Mouse (Mus musculus) liver, embryonic 14.5 days (tissue): ENCODE data around the gene Ciapin1. TPM values are rescaled to one million over a fixed set of nuclear protein-coding genes. Genes with fewer than 3 reads are reported as not detected.

Experiments used
- ATAC-seq: fragments of 200-750 bp; cut with Nextera tagmentation; 2 replicates; pipeline ENCODE4 v1.8.0; 2017; ENCODE audit warnings: moderate number of reproducible peaks, mild to moderate bottlenecking, moderate library complexity; ENCODE audit not compliant: insufficient read depth
- DNase-seq, 3 experiments: peaks; one replicate each; pipeline ENCODE4 v3.0.0-alpha.2; 2012 to 2013; ENCODE audit warnings: low read depth in 3 of 3, low spot score in 3 of 3
- H3K27ac ChIP-seq: fragments of 300-500 bp; sonication (generic); 2 replicates; pipeline ENCODE4 v1.5.1; 2014; ENCODE audit warnings: moderate library complexity, mild to moderate bottlenecking, control low read depth, inconsistent platforms
- H3K27me3 ChIP-seq: fragments of 300-500 bp; sonication (generic); 2 replicates; pipeline ENCODE4 v1.6.1; 2014; ENCODE audit warnings: mild to moderate bottlenecking, low read length, moderate library complexity; ENCODE audit not compliant: control insufficient read depth, insufficient read depth
- H3K36me3 ChIP-seq: fragments of 300-500 bp; sonication (generic); replicated peaks from 2 replicates; pipeline ENCODE4 v1.6.1; 2014; ENCODE audit warnings: low read depth; ENCODE audit not compliant: control insufficient read depth, insufficient read depth
- H3K4me1 ChIP-seq, 2 experiments: fragments of 200-500 bp in 1 of 2; fragments of 300-500 bp in 1 of 2; sonication (generic) in 1 of 2; replicated peaks; 2 replicates each; pipeline ENCODE4 v1.6.1; 2012 to 2014; ENCODE audit warnings: antibody characterized with exemption in 1 of 2, inconsistent platforms in 1 of 2, low read length in 1 of 2; ENCODE audit not compliant: control insufficient read depth in 2 of 2, insufficient read depth in 2 of 2
- H3K4me2 ChIP-seq: fragments of 300-500 bp; sonication (generic); 2 replicates; pipeline ENCODE4 v1.6.1; 2014; ENCODE audit warnings: low read depth, mild to moderate bottlenecking, control low read depth, moderate library complexity
- H3K4me3 ChIP-seq, 2 experiments: fragments of 200-500 bp in 1 of 2; fragments of 300-500 bp in 1 of 2; sonication (generic) in 1 of 2; 2 replicates each; pipeline ENCODE4 v1.5.1; 2012 to 2014; ENCODE audit warnings: low read depth in 2 of 2, low read length in 2 of 2, mild to moderate bottlenecking in 2 of 2, control low read depth in 1 of 2, inconsistent platforms in 1 of 2, moderate library complexity in 1 of 2; ENCODE audit not compliant: insufficient read depth in 1 of 2
- H3K9ac ChIP-seq: fragments of 300-500 bp; sonication (generic); replicated peaks from 2 replicates; pipeline ENCODE4 v1.6.1; 2014; ENCODE audit warnings: mild to moderate bottlenecking, control low read depth, moderate library complexity
- H3K9me3 ChIP-seq: fragments of 300-500 bp; sonication (generic); 2 replicates; pipeline ENCODE4 v1.6.1; 2016; ENCODE audit warnings: low read length, mixed read lengths; ENCODE audit not compliant: control insufficient read depth
- CTCF ChIP-seq: IDR thresholded peaks from 2 replicates; pipeline ENCODE4 v1.5.1; 2016; ENCODE audit warnings: antibody characterized with exemption, low read depth, control low read depth
- EP300 ChIP-seq: IDR thresholded peaks from 2 replicates; pipeline ENCODE4 v1.6.1; 2016; ENCODE audit warnings: antibody characterized with exemption, low read depth
- WGBS: fragments of 180-500 bp; shearing (Covaris S2); extraction: QIAGEN DNeasy Blood & Tissue Kit; methylation state at CpG from one replicate; pipeline ENCODE4 v1.1.7; 2014; ENCODE audit not compliant: insufficient replicate concordance; 5-methylcytosine and 5-hydroxymethylcytosine counted together
- polyA plus RNA-seq, 2 experiments: library from polyadenylated mRNA; depleted of rRNA in 1 of 2; stranded (reverse) in 1 of 2; unstranded in 1 of 2; fragments of >200 nt; fragmentation: Nextera tagmentation in 1 of 2; extraction: Ambion mirVana in 1 of 2; gene quantifications; 2 replicates each; pipeline versions ENCODE4 v1.2.1 to v1.2.3; 2012 to 2014

Gene Ciapin1
- polyA plus RNA-seq, 2 experiments, result 23.7 to 38.4 TPM

DNA sequence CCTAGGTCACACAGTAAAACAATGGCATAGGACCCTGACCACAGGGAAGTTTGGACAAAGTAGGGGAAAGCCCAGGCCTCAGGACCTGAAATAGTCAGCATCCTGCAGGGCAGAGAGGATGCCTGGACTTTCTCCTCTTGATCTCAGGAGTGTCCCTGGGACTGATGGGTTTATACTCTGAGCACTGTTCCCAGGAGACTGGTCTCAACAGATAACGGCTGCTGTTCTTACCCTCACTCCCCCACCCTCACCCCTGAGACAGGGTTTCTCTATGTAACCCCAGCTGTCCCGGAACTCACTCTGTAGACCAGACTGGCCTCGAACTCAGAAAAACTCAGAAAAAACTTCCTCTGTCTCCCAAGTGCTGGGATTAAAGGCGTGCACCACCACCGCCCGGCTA is 29.8 kb downstream of the Ciapin1 start:
- Histone ChIP-seq H3K9me3 (no peaks in the 10 kb centered on the region), H3K9ac (no peak overlapping the region), H3K27ac (no peak overlapping the region), H3K27me3 (no peaks in the 10 kb centered on the region), H3K4me2 (no peak overlapping the region), H3K36me3 (no peaks in the 10 kb centered on the region), H3K4me1 (peaks cover 4 to 12% of the 10 kb centered on the region in 2 experiments; a peak in 3 of 4 replicates), H3K4me3 (no peak overlapping the region)
- ATAC-seq (0 out of 2 replicates have a peak, but pooled peaks have one; percentile 31), DNase-seq (no peak)
- no peak for TF ChIP-seq EP300
- TF ChIP-seq CTCF, result no peak
- 55% methylated on average over 6 of the region's 6 CpGs for WGBS

DNA sequence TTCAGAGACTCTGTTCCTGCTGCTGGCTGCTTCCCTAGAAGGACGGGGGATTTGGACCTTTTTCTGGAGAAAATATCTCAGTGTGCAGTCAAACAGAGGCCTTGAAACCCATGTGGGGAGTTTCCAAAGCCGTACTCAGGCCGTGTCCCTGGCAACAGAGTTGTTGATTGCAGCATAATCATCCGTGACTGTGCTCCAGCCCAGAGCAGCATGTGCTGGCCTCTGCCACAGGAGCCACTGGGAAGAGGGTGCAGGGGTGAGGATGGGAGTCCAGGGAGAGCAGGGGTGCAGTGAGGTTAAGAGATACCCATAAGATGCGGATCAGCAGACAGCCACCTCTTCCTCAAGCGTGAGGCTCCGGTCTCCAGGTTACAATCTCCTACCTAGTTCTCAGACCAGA is 30.7 kb downstream of the Ciapin1 start:
- DNase-seq (no peak), ATAC-seq (no peak)
- Histone ChIP-seq H3K9ac (no peak overlapping the region), H3K36me3 (no peaks in the 10 kb centered on the region), H3K4me1 (peaks cover 4 to 13% of the 10 kb centered on the region in 2 experiments; a peak in 3 of 4 replicates), H3K4me3 (no peak overlapping the region), H3K4me2 (no peak overlapping the region), H3K27ac (no peak overlapping the region), H3K9me3 (no peaks in the 10 kb centered on the region), H3K27me3 (no peaks in the 10 kb centered on the region)
- TF ChIP-seq CTCF, result no peak
- TF ChIP-seq EP300, result no peak
- WGBS, result 57% methylated on average over 7 of the region's 7 CpGs

GRCm38 (mm10) chr8:94805811-94806210 is 32.3 kb downstream of the Ciapin1 start:
- DNase-seq, result no peak
- Histone ChIP-seq H3K27me3 (no peaks in the 10 kb centered on the region), H3K36me3 (no peaks in the 10 kb centered on the region), H3K9ac (no peak overlapping the region), H3K27ac (no peak overlapping the region), H3K4me3 (no peak overlapping the region), H3K9me3 (no peaks in the 10 kb centered on the region), H3K4me1 (peaks cover 4 to 20% of the 10 kb centered on the region in 2 experiments; a peak in 3 of 4 replicates), H3K4me2 (no peak overlapping the region)
- ATAC-seq, result no peak
- 76% methylated on average over 4 of the region's 4 CpGs for WGBS
- TF ChIP-seq CTCF, result no peak
- no peak for TF ChIP-seq EP300

- Histone ChIP-seq H3K4me2 (no peak overlapping the region), H3K4me3 (no peak overlapping the region), H3K9ac (no peak overlapping the region), H3K36me3 (no peaks in the 10 kb centered on the region), H3K4me1 (peaks cover 4 to 20% of the 10 kb centered on the region in 2 experiments; a peak in 3 of 4 replicates), H3K27me3 (no peaks in the 10 kb centered on the region), H3K9me3 (no peaks in the 10 kb centered on the region), H3K27ac (no peak overlapping the region)
- 10% methylated on average over 10 of the region's 10 CpGs for WGBS
- no peak for ATAC-seq
- TF ChIP-seq EP300 (no peak), CTCF (no peak)
- no peak for DNase-seq
These were observed 33.4 kb downstream of the Ciapin1 start for GRCm38 (mm10) chr8:94804546-94805340.

DNA sequence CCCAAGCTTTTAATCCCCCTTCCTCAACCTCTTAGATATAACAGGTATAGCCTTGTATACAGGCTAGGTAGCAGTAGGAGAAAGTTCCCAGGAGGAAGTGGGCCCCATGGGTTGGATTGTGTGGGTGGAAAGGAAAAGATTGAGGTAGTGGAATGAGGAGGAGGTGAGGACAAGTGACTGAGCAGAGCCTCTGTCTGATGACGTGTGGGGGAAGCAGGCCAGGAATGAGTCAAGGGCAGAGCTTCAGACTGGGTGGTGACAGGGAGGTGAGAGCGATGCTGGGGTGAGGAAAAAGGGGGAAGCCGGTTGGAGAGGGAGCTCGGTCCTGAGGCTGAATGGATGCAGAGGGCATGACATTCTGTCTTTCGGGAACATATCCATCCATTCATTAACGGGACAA is 34.6 kb downstream of the Ciapin1 start:
- Histone ChIP-seq H3K27ac (no peak overlapping the region), H3K9me3 (no peaks in the 10 kb centered on the region), H3K36me3 (no peaks in the 10 kb centered on the region), H3K4me3 (no peak overlapping the region), H3K27me3 (no peaks in the 10 kb centered on the region), H3K9ac (no peak overlapping the region), H3K4me1 (peaks cover 4 to 17% of the 10 kb centered on the region in 2 experiments; a peak in 3 of 4 replicates), H3K4me2 (no peak overlapping the region)
- no peak for ATAC-seq
- TF ChIP-seq EP300, result no peak
- no peak for TF ChIP-seq CTCF
- 47% methylated on average over 6 of the region's 6 CpGs for WGBS
- DNase-seq, result no peak
